Mouse (Mus musculus) kidney, postnatal 4 days (tissue): ENCODE measurements around the gene Ass1.
"Not testable (repeated sequence)": the region's sequence is repeated elsewhere in the genome, so short reads cannot be mapped to it uniquely, and the experiment has no call there.

Experiments
- DNase-seq, 2 experiments: peaks; one replicate each; pipeline ENCODE4 v3.0.0; 2021; ENCODE audit warnings: mixed read lengths in 2 of 2

Ass1 gene

DNA sequence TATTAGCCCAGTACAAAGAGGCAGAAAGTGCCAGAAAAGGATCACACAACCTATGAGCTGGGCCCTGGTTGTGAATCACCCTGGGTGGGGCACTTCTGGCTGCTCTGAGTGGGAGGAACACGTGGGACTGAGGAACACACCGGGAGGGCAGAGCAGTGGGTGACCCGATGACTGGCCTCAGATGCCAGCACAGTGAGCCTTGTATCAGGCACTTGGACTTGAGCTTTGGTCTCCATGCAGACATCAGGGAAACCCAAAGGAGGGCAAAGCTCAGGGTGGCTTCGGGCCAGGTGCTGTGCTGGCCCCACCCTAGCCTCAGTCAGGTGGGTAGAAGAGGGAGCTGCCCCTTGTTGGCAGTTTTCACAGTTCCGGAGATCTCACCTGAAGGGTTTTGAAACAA is 71.6 kb downstream of the Ass1 start:
- DNase-seq, result peak in 1 of 2 experiments; percentile 31

DNA sequence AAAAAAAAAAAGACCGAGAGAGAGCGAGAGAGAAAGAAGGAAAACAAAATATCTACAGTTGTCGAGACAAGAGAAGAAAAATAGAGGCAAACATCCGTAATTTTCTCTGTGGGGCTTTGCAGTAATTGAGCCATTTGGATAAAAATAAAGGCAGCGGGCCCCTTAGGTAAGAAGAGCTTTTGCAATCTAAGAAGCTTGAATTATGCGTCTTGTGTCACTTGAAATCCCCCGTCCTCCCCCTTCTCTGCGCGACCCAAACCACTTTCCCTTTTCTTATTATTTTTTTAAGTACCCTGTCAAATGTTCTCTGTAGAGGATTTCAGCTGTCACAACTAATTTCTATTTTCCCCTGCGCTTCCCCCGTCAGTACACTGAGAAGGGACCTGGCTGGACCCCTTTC is 77.7 kb downstream of the Ass1 start:
- DNase-seq, result no peak

DNA sequence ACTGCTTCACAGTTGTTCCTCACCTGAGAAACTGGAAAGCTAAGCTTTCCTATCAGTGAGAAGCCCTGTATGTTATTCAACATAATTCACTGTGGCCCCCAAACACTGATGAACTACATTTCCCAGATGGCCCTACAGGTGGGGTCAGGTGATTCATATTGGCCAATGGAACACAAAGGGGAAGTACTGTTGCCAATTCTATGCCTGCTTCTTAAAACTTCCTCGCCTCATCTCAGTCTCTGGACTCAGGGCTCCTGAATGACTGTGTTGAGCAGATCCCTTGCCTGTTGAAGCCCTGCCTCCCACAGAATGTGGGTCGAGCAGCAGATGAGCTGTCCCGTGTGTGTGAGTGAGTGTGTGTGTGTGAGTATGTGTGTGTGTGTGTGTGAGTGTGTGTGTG is 80.5 kb downstream of the Ass1 start:
- DNase-seq, result no peak

DNA sequence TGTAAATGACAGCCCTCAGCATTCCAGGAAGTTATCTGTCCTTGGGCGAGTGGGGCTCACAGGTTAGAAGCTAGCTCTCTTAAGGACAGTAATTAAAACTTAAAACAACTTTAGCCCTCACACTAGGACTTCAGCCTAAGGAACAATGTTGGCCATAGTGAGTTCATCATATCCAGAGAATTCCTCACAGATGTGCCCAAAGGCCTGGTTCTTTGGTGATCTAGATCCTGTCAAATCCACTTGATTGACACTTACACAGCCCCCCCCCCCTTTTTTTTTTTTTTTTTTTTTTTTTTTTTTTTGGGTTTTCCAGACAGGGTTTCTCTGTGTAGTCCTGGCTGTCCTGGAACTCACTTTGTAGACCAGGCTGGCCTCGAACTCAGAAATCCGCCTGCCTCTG is 81.3 kb downstream of the Ass1 start:
- not testable (repeated sequence) for DNase-seq

DNA sequence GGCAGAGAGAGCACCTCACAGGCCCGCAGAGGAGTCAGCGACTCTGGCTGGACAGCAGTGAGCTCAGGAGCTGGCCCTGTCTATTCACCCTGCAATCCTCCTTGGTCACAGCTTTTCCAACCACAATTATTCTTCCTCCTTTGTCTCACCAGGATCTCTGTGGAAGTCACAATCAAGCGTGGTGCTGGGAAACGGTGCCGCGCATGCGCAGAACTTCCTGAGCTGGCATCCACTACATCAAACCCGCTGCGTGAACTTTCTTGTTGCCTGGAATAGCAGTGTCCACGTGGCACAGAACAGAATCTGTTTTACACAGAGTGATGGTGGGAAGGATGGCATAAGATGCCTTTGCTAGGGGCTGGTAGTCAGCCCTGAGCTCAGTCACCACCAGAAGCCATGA is 82.0 kb downstream of the Ass1 start:
- DNase-seq, result no peak

GRCm38 (mm10) chr2:31554619-31555018 is 84.6 kb downstream of the Ass1 start:
- no peak for DNase-seq
